Comparison of ENCODE assay signal across 24 mouse cellular contexts in the genomic region with DNA sequence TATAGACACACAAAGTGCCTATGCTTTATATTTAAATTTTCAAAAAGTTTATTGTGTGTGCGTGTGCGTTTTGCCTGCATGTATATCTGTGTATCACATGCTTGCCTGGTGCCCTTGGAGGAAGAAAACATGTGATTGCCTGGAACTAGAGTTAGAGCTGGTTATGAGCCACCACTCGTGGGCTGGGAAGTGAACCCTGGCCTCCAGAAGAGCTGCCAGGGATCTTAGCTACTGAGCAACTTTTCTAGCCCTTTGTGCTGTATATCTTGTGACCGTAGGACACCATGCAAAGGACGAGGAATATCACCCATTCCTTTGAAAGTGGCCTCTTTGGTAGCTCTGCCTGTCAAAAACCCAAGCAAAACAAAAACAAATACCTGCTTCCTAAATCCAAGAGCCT. TPM values are rescaled to one million over a fixed set of nuclear protein-coding genes. Genes with fewer than 3 reads are reported as not detected.
DNase-seq lines count a peak whose midpoint lies in the region; ATAC-seq and TF ChIP-seq lines count a peak whose summit lies in the region.
"Had no signal": no experiment of that assay in that cellular context is flagged by ENCODE, and none has a peak within 500 bp of the region (broad histone marks: within the 10 kb centered on the region; RNA-seq: fewer than 3 reads in every experiment).

No protein-coding gene starts in this region.

- H3K79me2 ChIP-seq in liver, adult 2 months (ENCODE audit: control insufficient read depth, insufficient read depth, low read length), result no peaks in the 10 kb centered on the region

- TF ChIP-seq POLR2A in liver, adult 2 months (IDR thresholded peaks at IDR 0.05; ENCODE audit: extremely low read depth, insufficient read depth, low read length), result no peak
- TF ChIP-seq POLR2A in small intestine, adult 2 months (IDR thresholded peaks at IDR 0.05; ENCODE audit: low read depth, low read length), result no peak

- DNase-seq in heart, adult 11 months, result no peak
- peak; percentile 49 for DNase-seq in kidney, adult 9 months
- no peak for DNase-seq in kidney, adult 18-20 months
- DNase-seq in liver, adult 2 months (ENCODE audit: extremely low read depth, low read depth, low spot score), result peak; percentile 69
- DNase-seq in gastrocnemius, postnatal 36 days, result no peak
- DNase-seq: adrenal gland, postnatal 10 days; adrenal gland, postnatal 36 days; B cell, adult 2 months; cerebellum, adult 18-20 months; cerebellum, adult 9-10 months; cerebellum, postnatal 14 days; gastrocnemius, postnatal 25 days; heart, postnatal 4 days had no signal

- no peak overlapping the region for H3K4me3 ChIP-seq in heart, embryonic 13.5 days
- H3K4me3 ChIP-seq in liver, adult 2 months (ENCODE audit: insufficient read depth, low read depth, low read length), result no peak overlapping the region
- H3K4me3 ChIP-seq in liver, embryonic 12.5 days, result no peak overlapping the region
- no peak overlapping the region for H3K4me3 ChIP-seq in small intestine, adult 2 months (ENCODE audit: low read depth, low read length)

- TF ChIP-seq CTCF in liver, adult 2 months (IDR thresholded peaks at IDR 0.05; ENCODE audit: low read depth, low read length), result no peak
- no peak for TF ChIP-seq CTCF in small intestine, adult 2 months (IDR thresholded peaks at IDR 0.05; ENCODE audit: extremely low read depth, insufficient read length, insufficient replicate concordance, low read depth, low read length)

- H3K27me3 ChIP-seq in heart, embryonic 13.5 days (replicated peaks), result no peaks in the 10 kb centered on the region
- no peaks in the 10 kb centered on the region for H3K27me3 ChIP-seq in liver, adult 2 months (ENCODE audit: control insufficient read depth, insufficient read depth, low read length)
- H3K27me3 ChIP-seq in liver, embryonic 12.5 days (replicated peaks), result no peaks in the 10 kb centered on the region
- H3K27me3 ChIP-seq in small intestine, adult 2 months (ENCODE audit: control insufficient read depth, insufficient read depth, low read length), result no peaks in the 10 kb centered on the region
- H3K27me3 ChIP-seq: CH12.LX, Patski had no signal

- intact Hi-C loops in gastrocnemius, postnatal 36 days (cut with DNase I), result no loop called here

- H3K4me1 ChIP-seq in heart, embryonic 13.5 days, result peaks cover 38% of the 10 kb centered on the region
- peaks cover 46% of the 10 kb centered on the region for H3K4me1 ChIP-seq in liver, adult 2 months (ENCODE audit: control insufficient read depth, insufficient read depth, low read length)
- no peaks in the 10 kb centered on the region for H3K4me1 ChIP-seq in liver, embryonic 12.5 days
- peaks cover 15% of the 10 kb centered on the region; the same call in 1 of the 2 replicates for H3K4me1 ChIP-seq in small intestine, adult 2 months (ENCODE audit: control insufficient read depth, insufficient read depth, insufficient read length, low read length)

- H3K27ac ChIP-seq in heart, embryonic 13.5 days (replicated peaks), result 0 out of 2 replicates have a peak overlapping the region, but pooled peaks have one; percentile 43
- H3K27ac ChIP-seq in liver, adult 2 months (replicated peaks; ENCODE audit: insufficient read depth, low read depth, low read length), result peak overlapping the region; percentile 21
- H3K27ac ChIP-seq in liver, embryonic 12.5 days, result no peak overlapping the region
- H3K27ac ChIP-seq in small intestine, adult 2 months (ENCODE audit: insufficient read depth, low read depth, low read length), result peak overlapping the region; percentile 30; the same call in 1 of the 2 replicates
- H3K27ac ChIP-seq: hindbrain, embryonic 14.5 days; hindbrain, postnatal 0 days had no signal

- H3K9ac ChIP-seq in heart, embryonic 13.5 days, result no peak overlapping the region
- no peak overlapping the region for H3K9ac ChIP-seq in liver, adult 2 months (ENCODE audit: low read depth, low read length)
- no peak overlapping the region for H3K9ac ChIP-seq in liver, embryonic 12.5 days
- H3K9ac ChIP-seq: hindbrain, embryonic 14.5 days had no signal

- no peaks in the 10 kb centered on the region for H3K9me3 ChIP-seq in heart, embryonic 13.5 days
- H3K9me3 ChIP-seq in liver, embryonic 12.5 days (replicated peaks), result no peaks in the 10 kb centered on the region
- H3K9me3 ChIP-seq: G1E had no signal

- no peak overlapping the region for H3K4me2 ChIP-seq in heart, embryonic 13.5 days
- no peak overlapping the region for H3K4me2 ChIP-seq in liver, embryonic 12.5 days
- H3K4me2 ChIP-seq: hindbrain, embryonic 14.5 days had no signal

- no peaks in the 10 kb centered on the region for H3K36me3 ChIP-seq in heart, embryonic 13.5 days
- no peaks in the 10 kb centered on the region for H3K36me3 ChIP-seq in liver, adult 2 months (ENCODE audit: control insufficient read depth, insufficient read depth, low read length)
- no peaks in the 10 kb centered on the region for H3K36me3 ChIP-seq in liver, embryonic 12.5 days
- no peaks in the 10 kb centered on the region for H3K36me3 ChIP-seq in small intestine, adult 2 months (ENCODE audit: control insufficient read depth, insufficient read depth, low read length)
- H3K36me3 ChIP-seq: G1E had no signal

- no peak for ATAC-seq in heart, embryonic 13.5 days (ENCODE audit: extremely low read depth, insufficient number of reproducible peaks, low FRiP score, low TSS enrichment)
- no peak for ATAC-seq in liver, embryonic 12.5 days
- ATAC-seq: forebrain, embryonic 14.5 days; hindbrain, postnatal 0 days; inflammation-experienced regulatory T-cells, adult 6 months; Patski had no signal

- 76% methylated on average over 5 of the region's 5 CpGs for WGBS in heart, embryonic 13.5 days
- WGBS in liver, adult 2 months, result 47% methylated on average over 5 of the region's 5 CpGs
- WGBS in liver, embryonic 12.5 days (ENCODE audit: insufficient replicate concordance), result 62% methylated on average over 5 of the region's 5 CpGs
- WGBS in small intestine, adult 2 months, result 68% methylated on average over 5 of the region's 5 CpGs

RNA-seq across cellular contexts. Expression of a gene that starts 14.4 kb away (rescaled TPM):
- 0.08 TPM in 1 of 2 replicates, not detected in the other for polyA plus RNA-seq in heart, embryonic 13.5 days (2015; fragmentation: Nextera tagmentation; extraction: Ambion mirVana)
- 1.2 and 1.6 TPM in 2 replicates for total RNA-seq in liver, adult 2 months (2014; rRNA removed)
- polyA plus RNA-seq in liver, adult 2 months (2012; rRNA removed), result 3.4 and 3.9 TPM in 2 replicates
- 0.36 and 0.50 TPM in 2 replicates for polyA plus RNA-seq in liver, embryonic 12.5 days (2016; fragmentation: Nextera tagmentation; extraction: Ambion mirVana)
- polyA plus RNA-seq in small intestine, adult 2 months (2012; rRNA removed), result 15.4 and 33.6 TPM in 2 replicates
- not detected for total RNA-seq in gastrocnemius, postnatal 36 days (2021)
- total RNA-seq: adrenal gland, postnatal 36 days; CH12.LX; gastrocnemius, postnatal 25 days; granulocyte monocyte progenitor cell, adult 5-6 weeks had no signal
- polyA plus RNA-seq: G1E; hindbrain, embryonic 14.5 days; inflammation-experienced regulatory T-cells, adult 6 months had no signal

Comparison
In these comparisons a context has a peak if more than half of its experiments do, and no peak if none do; other contexts are left out.
1. DNase-seq: peak in kidney, adult 9 months (single experiment) and liver, adult 2 months (single experiment); none in heart, adult 11 months (single experiment), kidney, adult 18-20 months (single experiment) and gastrocnemius, postnatal 36 days (0 of 2).